Mouse (Mus musculus) liver, embryonic 14.5 days (tissue): ENCODE measurements around the gene Gm45623. TPM values are rescaled to one million over a fixed set of nuclear protein-coding genes. Genes with fewer than 3 reads are reported as not detected.

Experiments used
- ATAC-seq: fragments of 200-750 bp; cut with Nextera tagmentation; 2 replicates; pipeline ENCODE4 v1.8.0; 2017; ENCODE audit warnings: moderate number of reproducible peaks, mild to moderate bottlenecking, moderate library complexity; ENCODE audit not compliant: insufficient read depth
- DNase-seq, 3 experiments: peaks; one replicate each; pipeline ENCODE4 v3.0.0-alpha.2; 2012 to 2013; ENCODE audit warnings: low read depth in 3 of 3, low spot score in 3 of 3
- H3K27ac ChIP-seq: fragments of 300-500 bp; sonication (generic); 2 replicates; pipeline ENCODE4 v1.5.1; 2014; ENCODE audit warnings: moderate library complexity, mild to moderate bottlenecking, control low read depth, inconsistent platforms
- H3K27me3 ChIP-seq: fragments of 300-500 bp; sonication (generic); 2 replicates; pipeline ENCODE4 v1.6.1; 2014; ENCODE audit warnings: mild to moderate bottlenecking, low read length, moderate library complexity; ENCODE audit not compliant: control insufficient read depth, insufficient read depth
- H3K36me3 ChIP-seq: fragments of 300-500 bp; sonication (generic); replicated peaks from 2 replicates; pipeline ENCODE4 v1.6.1; 2014; ENCODE audit warnings: low read depth; ENCODE audit not compliant: control insufficient read depth, insufficient read depth
- H3K4me1 ChIP-seq, 2 experiments: fragments of 200-500 bp in 1 of 2; fragments of 300-500 bp in 1 of 2; sonication (generic) in 1 of 2; replicated peaks; 2 replicates each; pipeline ENCODE4 v1.6.1; 2012 to 2014; ENCODE audit warnings: antibody characterized with exemption in 1 of 2, inconsistent platforms in 1 of 2, low read length in 1 of 2; ENCODE audit not compliant: control insufficient read depth in 2 of 2, insufficient read depth in 2 of 2
- H3K4me2 ChIP-seq: fragments of 300-500 bp; sonication (generic); 2 replicates; pipeline ENCODE4 v1.6.1; 2014; ENCODE audit warnings: low read depth, mild to moderate bottlenecking, control low read depth, moderate library complexity
- H3K4me3 ChIP-seq, 2 experiments: fragments of 200-500 bp in 1 of 2; fragments of 300-500 bp in 1 of 2; sonication (generic) in 1 of 2; 2 replicates each; pipeline ENCODE4 v1.5.1; 2012 to 2014; ENCODE audit warnings: low read depth in 2 of 2, low read length in 2 of 2, mild to moderate bottlenecking in 2 of 2, control low read depth in 1 of 2, inconsistent platforms in 1 of 2, moderate library complexity in 1 of 2; ENCODE audit not compliant: insufficient read depth in 1 of 2
- H3K9ac ChIP-seq: fragments of 300-500 bp; sonication (generic); replicated peaks from 2 replicates; pipeline ENCODE4 v1.6.1; 2014; ENCODE audit warnings: mild to moderate bottlenecking, control low read depth, moderate library complexity
- H3K9me3 ChIP-seq: fragments of 300-500 bp; sonication (generic); 2 replicates; pipeline ENCODE4 v1.6.1; 2016; ENCODE audit warnings: low read length, mixed read lengths; ENCODE audit not compliant: control insufficient read depth
- CTCF ChIP-seq: IDR thresholded peaks from 2 replicates; pipeline ENCODE4 v1.5.1; 2016; ENCODE audit warnings: antibody characterized with exemption, low read depth, control low read depth
- EP300 ChIP-seq: IDR thresholded peaks from 2 replicates; pipeline ENCODE4 v1.6.1; 2016; ENCODE audit warnings: antibody characterized with exemption, low read depth
- WGBS: fragments of 180-500 bp; shearing (Covaris S2); extraction: QIAGEN DNeasy Blood & Tissue Kit; methylation state at CpG from one replicate; pipeline ENCODE4 v1.1.7; 2014; ENCODE audit not compliant: insufficient replicate concordance; 5-methylcytosine and 5-hydroxymethylcytosine counted together
- polyA plus RNA-seq, 2 experiments: library from polyadenylated mRNA; depleted of rRNA in 1 of 2; stranded (reverse) in 1 of 2; unstranded in 1 of 2; fragments of >200 nt; fragmentation: Nextera tagmentation in 1 of 2; extraction: Ambion mirVana in 1 of 2; gene quantifications; 2 replicates each; pipeline versions ENCODE4 v1.2.1 to v1.2.3; 2012 to 2014

The Gm45623 gene
- polyA plus RNA-seq, 2 experiments, result not detected

DNA sequence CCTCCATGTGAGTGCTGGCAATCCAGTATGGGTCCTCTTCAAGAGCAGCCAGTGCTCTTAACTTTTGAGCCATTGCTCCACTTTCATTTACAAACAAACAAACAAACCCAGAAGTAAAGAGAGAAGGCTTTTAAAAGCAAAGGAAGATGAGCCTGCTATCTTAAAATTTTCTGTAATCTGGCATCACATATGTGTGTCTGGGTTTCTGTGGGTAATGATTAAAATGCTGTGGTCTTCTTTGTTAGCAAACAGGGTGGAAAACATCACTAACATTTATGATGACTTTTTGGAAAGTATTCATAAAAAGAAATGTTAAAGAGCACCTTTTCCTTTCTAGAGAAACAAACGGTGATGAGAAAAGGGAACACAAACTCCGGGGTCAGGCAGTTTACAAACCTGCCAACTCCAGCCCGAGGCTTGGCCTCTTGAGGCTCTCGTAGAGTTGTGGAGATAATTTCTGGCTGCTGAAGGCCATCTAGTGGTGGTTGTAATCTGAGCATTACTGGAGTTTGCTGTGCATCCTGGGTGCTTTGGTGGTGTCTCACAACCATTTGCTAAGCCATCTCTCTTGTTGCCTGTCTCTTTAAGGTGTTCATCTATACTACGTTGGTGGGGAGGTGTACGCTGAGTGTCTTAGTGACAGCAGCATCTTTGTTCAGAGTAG is 18.3 kb downstream of the Gm45623 start:
- H3K9ac ChIP-seq, result no peak overlapping the region
- H3K27me3 ChIP-seq, result no peaks in the 10 kb centered on the region
- ATAC-seq (no peak), DNase-seq (no peak)
- TF ChIP-seq CTCF (peak; percentile 56), EP300 (no peak)
- no peak overlapping the region for H3K4me3 ChIP-seq
- H3K9me3 ChIP-seq, result no peaks in the 10 kb centered on the region
- H3K36me3 ChIP-seq, result no peaks in the 10 kb centered on the region; the same call in none of the 2 replicates
- peaks cover 3% of the 10 kb centered on the region in 2 experiments; a peak in 2 of 4 replicates for H3K4me1 ChIP-seq
- H3K27ac ChIP-seq, result no peak overlapping the region
- WGBS, result 47% methylated on average over 6 of the region's 6 CpGs
- H3K4me2 ChIP-seq, result no peak overlapping the region

DNA sequence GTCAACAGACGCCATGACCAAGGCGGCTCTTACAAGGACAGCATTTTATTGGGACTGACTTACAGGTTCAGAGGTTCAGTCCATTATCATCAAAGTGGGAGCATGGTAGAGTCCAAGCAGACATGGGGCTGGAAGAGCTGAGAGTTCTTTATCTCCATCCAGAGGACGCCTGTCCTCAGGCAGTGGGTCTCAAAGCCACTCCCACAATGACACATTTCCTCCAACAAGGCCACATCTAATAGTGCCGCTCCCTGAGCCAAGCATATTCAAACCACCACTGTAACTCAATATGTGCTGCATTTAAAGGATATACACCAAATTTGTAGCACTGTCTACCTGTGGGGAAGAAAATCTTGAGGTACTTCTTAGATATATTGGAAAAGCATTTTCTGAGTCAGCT is 19.0 kb downstream of the Gm45623 start:
- TF ChIP-seq CTCF (no peak), EP300 (no peak)
- peaks cover 3% of the 10 kb centered on the region in 2 experiments; a peak in 2 of 4 replicates for H3K4me1 ChIP-seq
- no peaks in the 10 kb centered on the region; the same call in none of the 2 replicates for H3K36me3 ChIP-seq
- ATAC-seq, result no peak
- DNase-seq, result no peak
- H3K27ac ChIP-seq, result no peak overlapping the region
- H3K4me2 ChIP-seq, result no peak overlapping the region
- H3K9me3 ChIP-seq, result no peaks in the 10 kb centered on the region
- WGBS, result 52% methylated on average over 4 of the region's 4 CpGs
- H3K4me3 ChIP-seq, result no peak overlapping the region
- no peak overlapping the region for H3K9ac ChIP-seq
- H3K27me3 ChIP-seq, result no peaks in the 10 kb centered on the region

DNA sequence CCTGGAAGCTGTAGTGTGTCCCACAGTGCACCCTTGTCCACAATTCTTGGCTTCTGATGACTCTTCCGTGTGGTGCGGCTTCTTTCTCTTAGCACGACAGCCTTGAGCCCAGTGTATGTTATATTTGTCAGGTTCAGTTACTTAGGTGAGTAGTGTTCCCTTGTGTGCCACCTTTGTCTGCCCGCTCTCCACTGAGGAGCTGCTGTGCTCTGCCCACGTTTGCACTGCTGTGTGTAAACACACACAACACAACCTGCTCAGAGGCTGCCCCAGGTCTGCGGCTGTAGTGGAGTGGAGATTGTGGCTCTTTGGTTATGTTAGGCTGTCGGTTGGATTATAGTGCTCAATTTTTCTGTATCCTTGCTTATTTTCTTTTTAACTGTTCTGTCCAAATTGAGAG is 24.6 kb downstream of the Gm45623 start:
- 82% methylated on average over 7 of the region's 7 CpGs for WGBS
- no peaks in the 10 kb centered on the region for H3K4me1 ChIP-seq
- H3K9ac ChIP-seq, result no peak overlapping the region
- ATAC-seq, result no peak
- no peaks in the 10 kb centered on the region for H3K27me3 ChIP-seq
- H3K36me3 ChIP-seq, result peaks cover 8% of the 10 kb centered on the region
- no peaks in the 10 kb centered on the region for H3K9me3 ChIP-seq
- TF ChIP-seq EP300 (no peak), CTCF (no peak)
- no peak overlapping the region for H3K27ac ChIP-seq
- H3K4me2 ChIP-seq, result no peak overlapping the region
- H3K4me3 ChIP-seq, result no peak overlapping the region
- DNase-seq, result no peak

DNA sequence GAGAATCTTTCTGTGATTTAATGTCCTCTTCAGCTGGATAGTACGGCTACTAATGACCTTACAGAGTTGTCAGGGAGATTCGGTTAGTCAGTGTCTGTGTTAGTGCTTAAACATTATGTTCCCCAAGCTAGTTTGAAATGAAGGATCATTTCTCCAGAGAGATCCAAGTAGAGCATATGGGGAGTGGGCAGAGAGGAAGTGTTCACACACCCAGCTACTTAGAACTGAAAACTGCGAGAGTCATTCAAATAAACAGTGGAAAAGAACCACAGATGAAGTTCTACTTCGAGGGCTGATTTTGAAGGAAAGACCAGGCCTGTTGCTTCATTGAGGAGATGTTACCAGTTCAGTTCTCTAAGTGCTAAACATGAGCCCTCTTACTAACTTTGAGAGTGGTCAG is 27.1 kb downstream of the Gm45623 start:
- Histone ChIP-seq H3K4me3 (no peak overlapping the region), H3K4me1 (no peaks in the 10 kb centered on the region)
- no peak for ATAC-seq

DNA sequence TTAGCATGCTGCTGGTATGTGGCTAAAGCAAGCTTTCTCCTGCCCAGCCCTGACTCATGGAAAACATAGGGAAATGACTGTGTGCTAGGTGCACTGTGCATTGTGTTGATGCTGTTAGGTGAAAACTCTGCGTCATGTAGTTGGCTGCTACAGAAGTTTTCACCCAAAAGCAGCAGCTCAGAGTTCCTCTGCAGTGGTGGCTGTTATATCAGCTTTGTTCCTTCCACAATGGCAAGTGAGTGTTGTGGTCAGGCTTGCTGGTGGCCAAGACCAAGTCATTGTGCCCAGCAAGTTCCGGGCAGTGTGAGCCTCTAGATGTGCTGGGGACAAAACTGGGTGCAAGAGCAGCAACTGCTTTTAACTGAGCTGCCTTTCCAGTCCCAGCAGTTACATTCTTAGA is 41.4 kb downstream of the Gm45623 start:
- ATAC-seq, result no peak
- H3K4me3 ChIP-seq, result no peak overlapping the region
- H3K4me1 ChIP-seq, result 0 out of 4 replicates have a peak, but pooled peaks cover 0 to 3% of the 10 kb centered on the region in 2 experiments
- H3K27me3 ChIP-seq, result no peaks in the 10 kb centered on the region
- no peak overlapping the region for H3K4me2 ChIP-seq
- no peak for DNase-seq
- no peak overlapping the region for H3K27ac ChIP-seq
- no peaks in the 10 kb centered on the region for H3K36me3 ChIP-seq
- H3K9ac ChIP-seq, result no peak overlapping the region
- 78% methylated on average over 2 of the region's 2 CpGs for WGBS
- no peaks in the 10 kb centered on the region for H3K9me3 ChIP-seq
- TF ChIP-seq CTCF (no peak), EP300 (no peak)

More for the DNA sequence above, 27.1 kb downstream of the Gm45623 start:
- Histone ChIP-seq H3K36me3 (peaks cover 8% of the 10 kb centered on the region), H3K27me3 (no peaks in the 10 kb centered on the region), H3K9me3 (no peaks in the 10 kb centered on the region), H3K4me2 (no peak overlapping the region), H3K27ac (no peak overlapping the region), H3K9ac (no peak overlapping the region)
- no peak for DNase-seq
- WGBS, result 76% methylated on average over 4 of the region's 4 CpGs
- TF ChIP-seq CTCF, result no peak
- TF ChIP-seq EP300, result no peak
